Mouse (Mus musculus) layer of hippocampus, adult 9-10 months (tissue): ENCODE data around the gene Ank.
"Not testable (repeated sequence)": the region's sequence is repeated elsewhere in the genome, so short reads cannot be mapped to it uniquely, and the experiment has no call there.

ENCODE experiments used
- DNase-seq: peaks from one replicate; pipeline ENCODE4 v3.0.0; 2022; ENCODE audit warnings: low spot score

The Ank gene

DNA sequence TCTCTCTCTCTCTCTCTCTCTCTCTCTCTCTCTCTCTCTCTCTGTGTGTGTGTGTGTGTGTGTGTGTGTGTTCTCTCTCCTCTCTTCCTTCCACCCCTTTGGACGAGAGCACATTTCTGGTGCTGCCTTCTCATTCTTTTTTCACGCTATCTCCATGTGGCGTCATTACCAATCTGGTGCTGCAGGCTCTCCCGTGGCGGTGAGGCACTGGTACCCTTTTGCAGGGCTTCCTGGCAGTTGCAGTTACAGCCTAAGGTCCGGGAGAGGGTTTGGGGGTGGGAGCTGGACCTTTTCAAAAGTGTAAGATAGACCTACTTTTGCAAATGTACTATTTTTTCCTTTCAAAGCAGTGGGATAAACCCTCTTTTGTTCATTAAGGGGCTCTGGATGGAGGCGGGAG is 1.2 kb downstream of the Ank start:
- no peak for DNase-seq

DNA sequence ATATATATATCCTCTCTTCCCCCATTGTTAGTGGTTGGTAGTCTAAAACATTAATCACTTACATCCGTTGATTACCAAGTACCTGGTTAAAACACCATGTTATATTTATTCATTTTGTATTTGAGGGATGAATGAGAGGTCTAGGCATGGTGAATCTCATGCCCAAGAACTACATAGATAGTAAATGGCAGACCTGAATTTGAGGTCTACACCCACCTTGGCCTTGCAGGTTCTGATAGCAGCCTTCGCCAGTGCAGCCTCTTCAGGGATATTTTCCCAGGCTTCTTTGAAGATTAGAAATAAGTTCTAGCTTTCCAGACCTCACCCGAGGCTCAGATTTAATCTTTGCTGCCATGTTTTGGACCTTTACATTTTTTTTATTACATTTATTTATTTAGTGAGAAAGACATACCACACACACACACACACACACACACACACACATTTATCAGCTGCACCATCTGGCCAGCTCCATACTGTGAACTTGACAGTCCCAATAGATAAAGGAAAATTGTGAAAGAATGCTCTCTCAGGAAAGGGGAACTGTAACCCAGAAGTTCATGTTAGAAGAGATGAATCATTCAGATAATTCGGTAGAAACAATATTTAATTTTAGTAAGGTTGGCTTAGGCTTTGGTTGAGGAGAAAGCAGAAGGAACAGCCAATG is 2.5 kb downstream of the Ank start:
- DNase-seq: no peak

DNA sequence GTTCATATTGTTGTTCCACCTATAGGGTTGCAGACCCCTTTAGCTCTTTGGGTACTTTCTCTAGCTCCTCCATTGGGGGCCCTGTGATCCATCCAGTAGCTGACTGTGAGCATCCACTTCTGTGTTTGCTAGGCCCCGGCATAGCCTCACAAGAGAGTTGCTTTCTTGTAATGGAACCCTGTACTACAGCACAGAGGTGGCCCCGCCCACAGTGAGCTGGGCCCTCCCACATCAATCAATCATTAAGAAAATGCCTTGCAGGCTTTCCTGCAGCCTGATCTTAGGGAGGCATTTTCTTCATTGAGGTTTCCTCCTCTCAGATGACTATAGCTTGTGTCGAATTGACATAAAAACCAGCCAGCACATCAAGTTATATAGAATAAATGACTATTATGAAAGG is 3.9 kb downstream of the Ank start:
- DNase-seq: not testable (repeated sequence)

DNA sequence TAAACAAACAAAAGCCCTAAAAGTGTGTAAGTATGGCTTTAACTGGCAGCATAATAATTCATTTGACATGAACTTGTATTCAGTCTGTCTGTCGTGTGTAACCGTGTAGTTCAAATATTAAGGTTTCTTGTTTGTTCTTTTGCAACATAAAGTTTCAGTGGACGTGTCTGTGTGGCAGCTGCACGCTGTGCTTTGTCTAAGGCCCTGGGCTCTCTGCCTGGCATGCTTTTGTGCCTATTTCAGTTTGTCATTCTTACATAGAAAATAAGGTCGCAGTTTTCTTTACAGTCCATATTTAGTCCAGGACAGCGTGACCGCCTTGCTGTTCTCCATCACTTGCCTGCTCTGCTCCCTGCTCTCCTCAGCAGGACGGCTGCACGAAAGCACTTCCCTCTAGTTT is 5.8 kb downstream of the Ank start:
- no peak for DNase-seq

DNA sequence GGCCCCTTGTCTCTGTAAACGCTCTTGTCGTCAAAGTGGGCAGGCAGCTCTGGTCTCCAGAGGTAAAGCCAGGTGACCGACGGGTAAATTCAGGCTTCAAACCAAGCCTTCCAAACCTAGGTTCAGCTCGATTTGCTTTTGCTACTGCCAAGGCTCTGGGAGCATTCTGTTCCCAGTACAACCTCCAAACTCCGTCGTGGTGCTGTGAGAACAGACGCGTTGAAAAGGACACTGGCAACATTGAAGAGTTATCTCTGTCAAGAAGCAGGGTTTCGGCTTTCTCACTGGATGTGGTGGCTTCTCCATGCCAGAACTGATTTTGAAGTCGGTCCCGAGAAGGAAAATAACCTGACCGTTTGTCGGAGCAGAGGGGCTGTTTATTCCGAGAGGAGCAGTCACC is 9.5 kb downstream of the Ank start:
- DNase-seq: no peak

DNA sequence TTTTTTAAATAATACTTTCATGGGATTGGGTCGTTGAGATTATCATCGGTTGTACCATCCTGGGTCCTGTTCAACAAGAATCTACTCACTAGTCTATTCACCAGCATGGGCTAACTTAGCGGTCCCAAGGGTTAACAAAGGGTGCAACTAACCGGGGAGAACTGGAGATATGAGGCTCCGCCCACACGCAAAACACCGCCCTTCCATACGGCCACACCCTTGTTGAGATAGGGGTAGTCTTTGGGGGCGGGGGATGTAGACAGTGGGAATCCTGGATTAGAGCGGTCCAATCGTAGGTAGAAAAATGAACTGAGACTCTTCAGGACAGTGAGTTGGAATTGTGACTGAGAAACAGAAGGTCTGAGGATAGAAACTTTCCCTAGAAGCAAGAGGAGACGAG is 10.2 kb downstream of the Ank start:
- DNase-seq: no peak

DNA sequence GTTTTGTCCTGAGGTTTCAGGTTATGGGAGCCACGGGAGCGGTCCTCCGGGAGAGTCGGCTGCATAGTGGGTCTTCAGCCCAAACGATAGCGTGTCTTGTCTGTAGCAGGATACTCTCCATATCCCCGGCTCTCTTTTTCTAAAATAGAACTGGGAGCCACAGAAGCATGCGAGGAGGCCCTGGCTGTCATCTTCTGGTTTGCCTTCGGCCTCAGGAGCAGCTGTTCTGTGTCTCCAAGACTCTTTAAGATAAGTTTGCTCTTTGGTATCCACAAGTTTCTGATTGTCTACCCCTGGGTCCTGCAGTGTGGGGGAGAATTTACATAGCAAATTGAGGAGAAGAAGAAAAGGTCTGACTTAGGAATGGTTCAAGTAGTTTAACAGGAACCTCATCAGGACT is 10.7 kb downstream of the Ank start:
- DNase-seq: no peak

DNA sequence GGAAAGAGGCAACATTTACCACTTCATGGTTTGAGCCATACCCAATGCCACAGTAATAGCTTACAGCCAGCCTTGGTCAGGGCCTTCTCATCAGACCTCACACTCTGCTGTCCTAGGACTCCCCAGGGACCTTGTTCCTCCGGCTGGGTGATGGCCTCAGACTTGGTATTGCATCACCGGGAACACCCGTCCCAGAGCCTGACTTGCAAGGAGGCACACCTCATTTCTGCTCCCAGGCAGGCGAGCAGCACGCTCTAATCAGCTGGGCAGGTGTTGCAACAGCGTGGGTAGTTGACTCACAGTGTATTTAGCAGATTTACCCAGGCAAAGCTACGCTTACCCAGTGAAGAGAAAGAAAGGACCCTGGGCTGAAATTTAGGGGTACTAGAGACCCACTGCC is 11.2 kb downstream of the Ank start:
- DNase-seq: no peak

DNA sequence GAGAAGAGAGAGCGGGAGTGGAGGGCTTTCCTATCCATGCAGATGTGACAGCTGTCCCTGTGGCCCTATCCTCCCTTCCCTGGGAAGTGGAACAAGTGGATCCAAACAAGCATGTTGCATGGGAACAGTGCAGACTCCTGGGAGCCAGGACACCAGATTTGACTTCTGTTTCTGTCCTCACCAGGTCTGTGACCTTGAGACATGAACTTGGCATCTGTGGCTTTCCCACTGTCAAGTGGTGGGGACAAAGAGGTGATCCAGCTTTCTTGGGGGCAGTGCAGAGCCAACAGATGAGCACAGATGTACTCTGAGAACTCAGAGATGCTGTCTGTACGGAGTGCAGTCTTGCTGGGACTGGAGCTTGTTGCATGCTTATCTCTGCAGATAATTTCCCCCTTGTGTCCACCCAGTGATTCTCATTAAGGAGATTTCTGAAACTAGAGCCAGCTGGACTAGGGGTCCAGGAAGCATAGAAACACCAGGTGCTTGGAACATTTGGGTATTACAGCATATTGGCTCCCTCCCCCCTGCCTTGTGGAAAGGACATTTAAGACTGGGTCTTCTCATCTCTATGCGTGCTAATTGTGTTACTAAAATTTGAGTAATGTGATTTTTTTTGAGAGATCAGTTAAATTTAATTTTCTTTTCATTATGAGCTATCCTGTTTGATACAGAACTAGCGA is 14.0 kb downstream of the Ank start:
- DNase-seq: no peak

DNA sequence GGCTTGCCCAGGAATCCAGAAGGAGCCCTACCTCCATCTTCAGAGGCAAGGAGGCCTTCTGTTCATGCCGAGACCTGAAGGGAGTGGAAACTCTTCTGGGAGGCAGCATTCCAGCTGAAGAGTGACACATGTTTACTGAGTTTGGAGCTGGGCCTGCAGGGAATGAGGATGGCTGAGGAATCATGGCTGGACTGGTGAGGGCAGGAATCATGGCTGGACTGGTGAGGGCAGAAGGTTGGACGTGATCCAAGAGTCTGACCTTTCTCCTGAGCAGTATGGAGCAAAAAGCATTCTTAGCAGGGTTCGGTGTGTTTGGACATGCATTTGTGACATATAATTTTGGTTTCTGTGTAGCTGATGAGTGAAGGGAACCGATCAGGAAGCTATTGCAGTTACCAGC is 15.5 kb downstream of the Ank start:
- DNase-seq: no peak

DNA sequence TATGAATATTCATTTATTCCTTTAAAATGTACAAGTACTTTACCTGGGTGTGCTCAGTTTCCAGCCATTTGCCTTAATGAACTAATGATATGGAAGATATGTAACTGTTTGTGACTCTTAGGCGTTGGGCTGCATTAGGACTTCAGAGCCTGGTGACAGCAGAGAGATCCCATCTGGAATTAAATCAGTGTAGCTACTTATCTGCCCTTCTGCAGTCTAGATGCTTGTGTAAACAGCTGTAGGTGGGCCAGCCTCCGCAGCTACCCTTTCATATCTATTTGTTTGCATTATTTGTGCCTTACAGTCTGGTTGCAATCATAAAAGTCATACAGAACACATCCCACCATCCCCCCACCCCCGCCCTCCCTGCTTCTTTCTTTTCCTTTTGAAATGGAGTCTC is 16.7 kb downstream of the Ank start:
- DNase-seq: no peak

DNA sequence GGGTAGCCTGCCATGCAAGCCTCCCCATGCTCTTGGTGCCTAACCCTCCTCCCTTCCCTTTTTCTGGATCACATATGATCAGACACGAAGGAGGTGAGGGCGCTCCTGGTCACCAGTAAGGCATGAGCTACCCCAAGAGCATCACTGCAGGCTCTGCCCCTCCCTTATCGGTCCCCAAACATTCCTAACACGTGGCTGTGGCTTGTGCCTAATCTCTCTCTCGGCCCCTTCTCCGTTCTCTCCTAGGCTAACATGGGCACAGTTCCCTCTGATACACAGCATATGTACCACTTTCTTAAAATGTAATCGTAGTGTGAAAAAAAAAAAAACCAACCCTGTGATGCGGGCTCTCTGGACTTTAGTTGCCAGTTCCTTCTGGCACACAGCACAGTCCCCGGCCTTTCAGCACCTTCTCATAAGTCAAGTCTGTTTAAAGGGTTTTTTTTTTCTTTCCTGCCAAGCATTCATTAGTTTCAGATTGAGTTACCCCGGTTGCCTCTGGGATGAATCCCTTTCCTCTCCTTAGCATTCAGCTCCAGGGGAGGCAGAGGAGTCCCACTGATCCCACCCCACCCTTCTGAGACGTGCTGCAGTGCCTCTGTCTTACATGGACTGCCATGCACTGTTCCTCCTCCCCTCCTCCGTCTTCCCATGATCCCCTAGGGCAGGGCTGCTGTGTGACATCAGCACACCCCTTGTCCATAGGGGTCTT is 19.2 kb downstream of the Ank start:
- no peak for DNase-seq

DNA sequence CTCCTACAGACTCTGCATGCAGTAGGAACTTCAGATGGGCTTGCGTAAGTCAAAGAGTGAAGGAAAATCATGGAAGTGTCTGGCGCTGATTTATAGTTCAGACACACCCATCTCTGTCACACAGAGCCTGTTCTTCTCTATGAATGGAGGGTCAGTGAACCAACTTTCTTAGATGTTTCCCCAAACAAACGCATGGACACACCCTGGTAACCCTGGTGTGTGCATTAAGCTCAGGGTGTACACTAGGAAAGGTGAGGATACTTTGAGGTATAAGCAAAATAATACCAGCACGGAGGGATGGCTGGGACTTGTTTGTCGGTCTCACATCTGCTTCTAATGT is 19.8 kb downstream of the Ank start:
- DNase-seq: no peak

DNA sequence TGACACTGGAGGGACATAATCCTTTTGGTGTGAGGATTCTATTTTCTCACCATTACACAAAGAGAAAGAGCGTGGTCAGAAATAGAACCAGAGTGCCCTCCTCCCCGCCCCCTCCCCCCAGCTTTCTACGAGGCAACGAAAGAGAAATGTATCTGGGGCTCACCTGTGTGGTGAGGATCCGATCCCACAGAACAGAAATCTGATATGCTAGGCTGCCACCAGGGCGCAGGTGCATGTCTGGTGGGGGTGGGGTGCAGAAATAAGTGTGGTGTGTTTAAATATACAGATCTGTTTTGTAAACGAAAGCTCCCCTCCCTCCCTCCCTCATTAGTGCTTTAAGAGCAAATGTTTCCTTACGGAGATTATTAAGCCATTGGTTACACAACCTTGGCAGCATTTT is 20.6 kb downstream of the Ank start:
- DNase-seq: no peak

DNA sequence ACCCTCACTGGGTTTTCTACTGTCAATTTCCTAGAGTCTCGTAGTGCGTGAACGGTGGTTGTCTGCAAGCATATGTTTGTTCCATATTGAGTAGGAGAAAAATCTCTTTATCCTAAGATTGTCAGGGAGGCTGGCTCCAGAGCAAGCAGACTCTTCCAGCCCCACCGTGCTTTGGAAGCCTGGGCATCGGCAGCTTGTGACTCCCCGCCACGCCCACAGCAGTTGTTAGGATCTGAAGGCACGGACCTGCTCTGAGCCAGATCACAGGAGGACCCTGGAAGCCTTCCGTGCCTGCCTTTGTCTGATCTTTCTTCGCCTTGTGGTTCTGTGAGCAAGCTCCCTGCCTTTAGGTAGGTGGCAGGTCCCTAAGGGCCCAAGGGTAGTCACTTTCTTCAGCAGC is 21.6 kb downstream of the Ank start:
- DNase-seq: no peak

DNA sequence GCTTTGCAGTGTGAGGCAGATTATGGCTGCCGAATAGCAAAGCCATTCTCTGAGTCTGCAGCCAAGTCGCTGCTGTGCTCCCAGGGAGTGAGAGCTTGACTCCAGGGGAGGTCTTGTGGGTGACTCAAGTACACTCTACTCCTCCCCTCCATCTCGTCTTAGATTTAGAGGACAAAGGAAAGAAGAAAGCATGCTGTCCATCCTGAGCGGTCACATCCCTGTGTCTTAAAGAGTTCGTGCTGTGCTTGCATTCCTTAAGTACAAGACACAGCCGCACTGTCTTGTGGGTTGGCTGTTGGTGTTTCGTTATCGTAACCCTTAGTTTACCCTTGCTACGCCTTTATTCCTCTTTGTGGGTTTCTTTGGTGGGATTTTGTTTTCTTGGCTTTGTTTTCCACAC is 24.2 kb downstream of the Ank start:
- DNase-seq: no peak

DNA sequence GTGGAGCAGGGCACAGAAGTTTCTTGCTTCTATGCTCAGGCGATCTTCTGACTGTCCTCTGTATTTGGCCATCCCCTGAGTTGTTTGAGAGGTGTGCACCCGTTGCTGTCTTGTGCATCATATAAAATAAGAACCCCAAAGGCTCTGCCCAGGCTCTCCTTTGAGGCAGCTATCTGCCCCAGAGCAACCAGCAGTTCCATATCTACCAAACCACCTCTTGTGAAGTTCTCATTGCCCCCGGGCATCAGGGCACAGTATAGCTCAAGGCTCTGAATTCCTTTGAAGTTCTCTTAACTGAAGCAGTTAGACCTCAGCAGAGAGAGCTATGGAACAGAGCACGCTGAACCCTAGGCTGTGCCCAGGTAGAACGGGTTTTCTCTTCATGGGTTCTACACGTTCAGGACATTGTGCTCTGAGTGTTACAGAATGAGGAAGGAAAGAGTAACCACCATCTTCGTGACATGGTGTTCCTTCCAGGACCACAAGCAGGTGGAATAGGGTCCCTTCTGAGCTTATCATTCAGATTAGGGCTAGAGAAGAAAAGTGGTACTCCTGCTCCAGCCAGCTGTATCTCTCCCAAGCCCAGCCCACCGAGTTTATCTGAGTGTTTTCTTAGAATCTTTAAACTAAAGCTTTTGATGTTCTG is 25.1 kb downstream of the Ank start:
- no peak for DNase-seq

DNA sequence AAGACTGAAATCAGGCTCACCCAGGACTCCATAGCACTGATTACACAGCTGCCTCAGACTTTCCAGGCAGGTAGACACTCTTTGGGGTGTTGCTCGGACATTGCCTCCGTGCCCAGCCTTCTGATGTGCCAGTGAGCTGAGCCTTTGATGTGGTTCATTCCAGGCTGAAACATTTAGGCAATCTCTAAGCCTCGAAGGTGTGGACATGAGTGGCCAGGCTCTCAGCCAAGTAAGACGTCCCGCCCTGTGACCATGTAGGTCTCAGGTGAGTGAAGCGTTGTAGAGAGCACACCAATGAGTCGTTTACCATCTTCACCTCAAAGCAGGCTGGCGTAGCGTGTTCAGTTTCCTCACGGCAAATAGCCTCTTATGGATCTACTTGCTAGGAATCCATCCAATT is 25.7 kb downstream of the Ank start:
- no peak for DNase-seq

DNA sequence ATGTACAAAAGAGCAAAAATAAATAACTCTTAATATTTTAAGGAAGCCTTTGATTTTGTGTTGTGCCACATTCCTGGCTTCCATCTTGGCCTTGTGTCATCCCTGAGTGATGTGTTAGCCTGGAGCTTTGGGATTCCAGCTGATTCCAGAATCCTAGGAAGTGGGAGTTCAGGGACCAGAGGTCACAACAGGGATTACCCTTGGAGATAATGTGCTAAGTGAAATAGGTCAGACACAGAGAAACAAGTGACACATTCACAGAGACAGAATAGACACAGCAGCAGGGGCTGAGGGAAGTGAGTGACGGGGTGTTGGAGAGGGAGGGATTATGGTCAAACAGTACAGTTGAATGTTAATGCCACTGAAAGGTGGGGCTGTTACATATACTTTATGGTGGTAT is 26.3 kb downstream of the Ank start:
- DNase-seq: no peak

DNA sequence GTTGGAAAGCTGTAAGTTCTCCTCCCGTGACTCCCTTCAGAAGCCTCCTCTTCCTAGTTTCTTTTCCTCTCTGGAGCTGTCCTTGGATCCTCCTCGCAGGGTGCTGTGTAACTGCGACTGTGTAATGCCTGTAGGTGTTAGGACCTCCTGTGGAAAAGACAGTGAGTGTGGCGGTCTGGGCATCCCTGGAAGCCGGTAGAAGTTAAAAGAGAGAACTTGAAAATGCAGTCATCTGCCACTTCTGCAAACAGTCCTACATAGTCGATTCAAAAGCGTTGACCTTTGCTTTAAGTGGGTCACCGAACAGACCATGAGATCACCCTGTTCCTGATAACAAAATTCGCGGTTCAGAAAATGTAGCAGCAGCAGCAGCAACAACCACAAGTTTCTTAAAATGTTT is 27.0 kb downstream of the Ank start:
- no peak for DNase-seq

DNA sequence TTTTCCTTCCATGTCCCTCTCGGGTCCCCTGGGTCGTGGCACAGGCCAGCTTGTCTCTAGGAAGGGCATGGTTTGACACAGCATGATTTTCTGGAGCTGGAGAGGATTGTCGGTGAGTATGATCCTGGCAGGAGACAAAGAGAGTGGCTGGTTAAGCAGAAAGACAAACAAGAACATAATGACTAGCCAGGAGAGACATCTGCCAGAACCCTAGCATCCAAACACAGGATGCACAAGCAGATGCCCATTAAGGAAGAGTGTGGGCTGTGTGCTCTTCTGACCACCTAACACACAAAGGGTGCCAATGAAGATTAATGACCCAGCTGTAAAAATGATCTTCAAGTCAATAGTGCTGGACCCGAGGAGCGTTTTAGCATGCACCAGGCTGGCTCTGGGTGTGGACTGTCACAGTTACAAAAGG is 29.5 kb downstream of the Ank start:
- no peak for DNase-seq

DNA sequence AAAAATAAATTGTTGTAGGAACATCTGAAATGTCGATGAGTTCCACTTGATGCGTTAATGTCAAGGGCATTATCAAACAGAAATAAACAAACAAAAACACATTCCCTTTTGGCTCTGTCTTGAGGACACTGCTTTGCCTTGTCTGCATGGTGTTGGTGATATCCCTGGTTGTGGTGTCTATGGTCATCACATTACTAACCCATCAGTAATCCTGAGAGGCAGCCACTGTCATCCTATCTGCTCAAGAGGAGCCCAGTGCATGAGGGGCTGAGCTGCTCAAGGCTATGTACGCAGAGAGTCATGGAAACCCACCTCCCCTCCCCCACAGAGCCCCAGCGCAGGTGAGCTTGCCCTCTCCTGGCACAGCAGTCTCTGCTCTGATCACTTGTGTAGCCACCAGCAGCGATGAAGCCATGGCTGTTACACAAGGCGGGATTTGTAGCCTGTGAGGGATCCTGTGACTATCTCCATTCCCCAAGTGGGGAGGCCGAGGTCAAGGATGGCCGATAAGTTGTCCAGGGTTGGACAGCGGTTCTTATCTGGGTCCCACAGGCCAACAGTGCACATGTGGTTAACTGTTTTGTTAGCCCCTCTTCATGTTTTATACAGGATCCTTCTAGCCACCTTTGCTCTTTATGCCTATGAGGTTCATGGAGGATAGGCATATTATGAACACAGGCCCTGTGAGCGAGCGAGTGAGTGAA is 30.3 kb downstream of the Ank start:
- DNase-seq: no peak
